Mouse (Mus musculus) bone marrow, adult 2 months (tissue): Measurements from ENCODE around the gene Krt80.

Experiments used
- CTCF ChIP-seq: fragments of 200-500 bp; IDR thresholded peaks from 2 replicates; pipeline ENCODE4 v1.5.1; 2011; ENCODE audit warnings: low read length, control low read depth; ENCODE audit not compliant: control insufficient read depth, insufficient read depth
- POLR2A ChIP-seq: fragments of 200-500 bp; IDR thresholded peaks from 2 replicates; pipeline ENCODE4 v1.6.1; 2011; ENCODE audit warnings: low read depth, mild to moderate bottlenecking, control low read depth, low read length, borderline replicate concordance; ENCODE audit not compliant: control insufficient read depth

DNA sequence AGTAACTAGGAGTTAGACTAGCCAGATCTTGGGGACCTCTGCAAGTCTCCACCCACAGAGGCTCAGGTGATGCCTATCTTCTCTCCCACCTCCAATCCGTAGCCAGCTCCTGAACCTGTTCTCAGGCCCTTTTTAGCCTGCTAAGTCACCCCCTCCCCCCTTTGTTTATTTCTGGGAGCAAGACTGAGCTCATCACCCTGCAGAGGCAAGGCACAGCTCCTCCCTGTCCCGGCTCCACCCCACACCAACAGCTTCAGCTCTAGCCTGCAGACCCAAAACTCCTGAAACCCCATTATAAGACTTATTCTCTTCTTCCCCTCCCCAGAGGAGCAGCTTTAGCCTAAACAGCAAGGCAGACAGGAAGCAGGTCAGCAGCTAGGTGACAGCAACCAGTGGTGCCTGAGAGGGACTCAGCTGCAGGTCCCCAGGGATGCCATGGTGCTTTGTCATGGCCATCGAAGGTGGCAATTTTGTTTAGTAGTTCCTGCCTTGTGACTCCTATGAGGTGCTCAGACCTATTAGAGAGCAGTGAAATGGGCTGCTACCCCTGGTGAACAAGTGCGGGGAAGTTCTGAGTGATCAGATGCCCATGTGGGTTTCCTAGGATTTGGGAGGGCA, 7.5 kb downstream of the Krt80 start:
- no peak for TF ChIP-seq POLR2A
- TF ChIP-seq CTCF = no peak
